Mouse (Mus musculus) megakaryocyte-erythroid progenitor cell, adult 5-6 weeks (primary cell): ENCODE measurements at regions not wholly inside any gene's neighbourhood (a gene's known extent, or its start where the extent isn't known, plus 50 kb on each side); places are given as distances from the start of the nearest gene placed in this dataset.

Experiments
- ATAC-seq: replicated peaks from 2 replicates; pipeline ENCODE4 v1.8.0; 2016; ENCODE audit warnings: mild to moderate bottlenecking, inconsistent platforms; ENCODE audit not compliant: severe bottlenecking, poor library complexity, low FRiP score, low TSS enrichment

GRCm38 (mm10) chr3:60305399-60305798 lies 167.2 kb upstream of the Mbnl1 start:
- no peak for ATAC-seq

DNA sequence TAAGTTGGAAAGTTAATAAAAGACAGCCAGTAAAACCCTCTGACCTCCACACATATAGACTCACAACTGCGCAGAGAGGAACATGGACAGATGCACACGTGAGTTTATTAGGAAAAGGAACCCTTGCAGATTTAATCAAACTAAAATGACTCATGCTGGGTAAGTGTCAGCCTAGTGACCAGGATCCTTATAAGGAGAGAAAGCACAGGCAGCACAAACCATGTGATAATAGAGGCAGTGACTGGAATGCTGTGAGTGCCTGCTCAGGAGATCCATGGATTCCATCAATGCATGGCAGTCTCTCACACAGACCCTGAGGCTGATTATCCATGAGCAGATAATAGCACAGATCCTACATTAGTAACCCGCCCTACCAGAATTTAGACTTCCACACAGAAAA lies 162.2 kb upstream of the Mbnl1 start:
- no peak for ATAC-seq

GRCm38 (mm10) chr3:60311178-60311577 lies 161.5 kb upstream of the Mbnl1 start:
- ATAC-seq = no peak

- peak; percentile 75 for ATAC-seq
Observed at GRCm38 (mm10) chr3:60320213-60320936, 152.3 kb upstream of the Mbnl1 start.

GRCm38 (mm10) chr3:60323514-60323913 lies 149.1 kb upstream of the Mbnl1 start:
- ATAC-seq = no peak

GRCm38 (mm10) chr3:60324416-60324815 lies 148.2 kb upstream of the Mbnl1 start:
- no peak for ATAC-seq

DNA sequence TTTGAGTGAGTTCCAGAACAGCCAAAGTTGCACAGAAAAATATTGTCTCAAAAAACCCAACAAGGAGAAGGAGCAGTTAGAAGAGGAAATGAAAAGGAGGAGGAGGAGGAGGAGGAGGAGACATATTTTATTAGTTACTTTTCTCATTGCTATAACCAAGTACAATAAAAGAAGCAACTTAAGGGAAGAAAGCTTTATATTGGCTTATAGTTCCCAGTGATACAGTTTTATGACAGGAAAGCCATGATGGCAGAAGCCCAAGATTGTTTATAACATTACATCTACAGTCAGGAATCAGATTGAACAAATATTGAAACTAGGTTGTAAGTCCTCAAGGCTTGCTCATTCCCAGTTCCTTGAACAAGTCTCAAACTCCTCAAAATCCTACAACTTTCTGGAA lies 147.7 kb upstream of the Mbnl1 start:
- ATAC-seq = no peak

DNA sequence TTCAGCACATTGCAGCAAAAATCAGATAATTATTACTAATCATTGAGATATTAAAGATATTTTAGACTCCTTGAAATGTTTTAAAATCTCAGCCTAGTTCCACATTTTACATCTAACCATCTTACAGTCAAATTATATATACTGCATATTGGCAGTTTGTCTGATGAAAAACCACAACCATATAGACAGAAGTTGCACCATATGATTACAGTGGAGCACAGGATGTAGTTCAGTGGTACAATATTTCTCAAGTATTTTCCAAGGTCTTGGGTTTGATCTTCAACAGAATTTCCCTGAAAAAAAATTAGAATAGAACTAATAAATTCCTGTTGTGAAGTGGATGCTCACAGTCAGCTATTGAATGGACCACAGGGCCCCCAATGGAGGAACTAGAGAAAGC lies 140.2 kb upstream of the Mbnl1 start:
- no peak for ATAC-seq

DNA sequence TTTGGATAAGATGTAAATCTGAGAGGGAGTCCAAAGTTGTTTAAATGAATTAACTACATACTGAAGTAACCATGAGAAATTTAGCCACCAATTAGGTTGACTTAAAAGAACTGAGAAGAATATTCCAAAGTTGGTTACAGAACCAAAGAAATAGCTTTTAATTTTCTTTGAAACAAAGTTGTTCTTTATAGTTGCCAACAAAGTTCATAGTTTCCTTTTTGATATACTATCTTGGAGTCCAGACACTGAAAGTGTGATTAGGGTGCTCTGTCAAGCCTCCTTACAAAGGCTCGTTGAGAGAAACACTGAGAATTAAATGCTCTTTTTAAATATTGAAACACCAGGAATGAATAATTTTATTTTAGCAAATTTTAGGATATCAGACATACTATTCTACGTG lies 139.0 kb upstream of the Mbnl1 start:
- ATAC-seq = no peak

DNA sequence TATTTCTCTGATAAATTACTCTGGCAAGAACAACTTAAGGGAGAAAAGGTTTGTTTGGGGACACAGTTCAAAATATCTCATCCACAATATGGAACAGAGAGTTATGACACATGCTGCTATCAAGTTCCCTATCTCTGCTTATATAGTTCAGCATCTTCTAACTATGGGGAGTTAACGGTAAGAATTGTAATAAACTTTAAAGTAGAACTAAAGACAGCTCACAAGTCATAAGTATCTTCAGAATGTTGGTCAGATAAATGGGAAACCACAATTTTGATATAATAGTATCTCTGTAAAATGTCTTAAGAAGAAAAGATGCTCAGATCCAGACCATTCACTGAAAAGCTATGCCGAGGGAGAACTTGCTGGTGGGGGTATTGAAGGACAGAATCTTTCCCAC lies 138.5 kb upstream of the Mbnl1 start:
- peak; percentile 22; the same call in 1 of the 2 replicates for ATAC-seq

DNA sequence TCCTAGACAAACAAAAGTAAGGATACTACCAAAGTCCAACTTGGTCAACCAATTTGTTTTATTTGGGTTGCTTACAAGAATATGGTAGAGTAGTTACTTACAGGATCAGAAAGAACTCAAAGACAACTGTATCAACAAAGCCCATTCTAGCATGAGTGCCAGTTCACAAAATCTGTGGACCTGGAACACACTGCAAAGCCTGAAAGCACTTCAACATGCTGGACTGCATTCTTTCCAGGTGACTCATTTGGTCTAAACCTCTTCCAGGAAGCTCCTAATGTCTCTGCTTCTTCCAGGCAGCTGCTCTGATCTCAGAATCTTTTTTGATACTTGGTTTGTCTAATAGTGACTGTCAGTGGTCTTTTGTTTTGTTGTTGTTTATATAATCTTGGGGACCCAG lies 126.2 kb upstream of the Mbnl1 start:
- no peak for ATAC-seq

GRCm38 (mm10) chr3:60347049-60347448 lies 125.6 kb upstream of the Mbnl1 start:
- ATAC-seq = no peak

GRCm38 (mm10) chr3:60371176-60371965 lies 101.3 kb upstream of the Mbnl1 start:
- ATAC-seq = no peak

- no peak for ATAC-seq
Observed at GRCm38 (mm10) chr3:60373662-60374061, 99.0 kb upstream of the Mbnl1 start.

DNA sequence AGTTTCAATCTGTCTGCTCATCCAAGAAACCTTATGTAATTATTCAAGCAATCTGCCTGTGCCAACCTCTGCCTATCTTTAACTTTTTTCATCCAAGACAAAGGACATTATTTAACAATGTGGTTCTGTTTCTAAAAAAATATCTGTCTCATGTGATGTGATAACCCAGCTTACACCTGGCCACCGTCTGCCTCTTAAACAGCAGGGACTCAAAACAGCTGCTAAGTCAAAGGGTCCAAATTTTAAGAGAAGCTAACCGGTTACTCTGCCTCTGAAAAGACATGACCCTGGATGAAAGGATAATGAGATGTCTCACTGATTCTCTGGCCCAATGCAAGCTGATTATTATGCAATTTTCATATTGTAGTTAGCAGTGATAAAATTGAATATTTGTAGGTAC lies 84.0 kb upstream of the Mbnl1 start:
- ATAC-seq = no peak

DNA sequence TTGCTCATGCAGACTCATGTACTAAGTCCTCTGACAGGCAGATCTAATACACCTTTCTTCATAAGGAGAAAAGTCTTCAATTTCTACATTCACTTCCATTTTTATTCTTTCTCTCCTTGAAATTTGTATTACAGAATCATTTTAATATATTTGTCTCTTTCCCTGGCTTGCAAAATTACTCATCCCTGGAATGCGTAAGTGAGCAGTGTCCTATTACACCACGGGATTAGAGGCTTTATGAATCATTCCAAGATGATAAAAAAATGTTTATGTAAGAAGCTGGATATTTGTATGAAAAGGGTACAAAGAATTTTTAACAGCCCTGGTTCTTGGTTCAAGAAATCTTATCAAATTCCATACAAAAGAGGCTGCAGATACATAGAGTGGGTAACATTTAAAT lies 83.6 kb upstream of the Mbnl1 start:
- ATAC-seq = no peak

- peak; percentile 97 for ATAC-seq
Observed at GRCm38 (mm10) chr3:60395299-60395698, 77.3 kb upstream of the Mbnl1 start.

GRCm38 (mm10) chr3:60396971-60397370 lies 75.7 kb upstream of the Mbnl1 start:
- peak; percentile 87 for ATAC-seq

GRCm38 (mm10) chr3:60398796-60399195 lies 73.8 kb upstream of the Mbnl1 start:
- no peak for ATAC-seq

- no peak for ATAC-seq
Observed at GRCm38 (mm10) chr3:60402251-60402830, 70.3 kb upstream of the Mbnl1 start.

DNA sequence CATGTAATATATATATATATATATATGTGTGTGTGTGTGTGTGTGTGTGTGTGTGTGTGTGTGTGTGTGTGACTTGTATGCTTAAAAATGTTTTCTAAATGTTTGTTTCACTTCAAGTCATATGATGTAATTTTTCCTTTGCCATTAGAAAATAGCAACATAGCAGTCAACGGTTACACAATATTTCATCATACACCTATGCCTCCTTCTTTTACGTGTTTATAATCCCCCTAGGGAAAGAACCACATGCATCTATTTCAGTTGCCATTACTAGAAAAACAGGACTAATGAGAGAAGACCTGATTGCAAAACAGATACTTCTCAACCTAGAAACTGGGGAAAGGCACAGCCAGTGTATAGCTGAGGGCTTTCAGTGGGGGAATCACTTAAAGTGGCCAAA lies 65.2 kb upstream of the Mbnl1 start:
- no peak for ATAC-seq
